Mouse (Mus musculus): ENCODE measurements around the gene BC035947. TPM values are rescaled to one million over a fixed set of nuclear protein-coding genes. Genes with fewer than 3 reads are reported as not detected.
"Not testable (repeated sequence)": the region's sequence is repeated elsewhere in the genome, so short reads cannot be mapped to it uniquely, and the experiment has no call there.

Gene BC035947
- 0.11 and 0.33 TPM in 2 replicates for polyA plus RNA-seq (2014; fragmentation: Nextera tagmentation; extraction: Ambion mirVana)

GRCm38 (mm10) chr1:78511621-78512160 is at the start of gene BC035947:
BC035947 (minus strand) TSS chr1:78512158.
- Histone ChIP-seq H3K4me1 (ENCODE audit: control insufficient read depth, insufficient read depth, low read length) (no peaks in the 10 kb centered on the region), H3K36me3 (ENCODE audit: control insufficient read depth, insufficient read depth, low read length) (no peaks in the 10 kb centered on the region), H3K27me3 (ENCODE audit: control insufficient read depth, insufficient read depth, low read length) (no peaks in the 10 kb centered on the region), H3K27ac (ENCODE audit: low read length) (no peak within 1 kb of the TSS), H3K4me2 (replicated peaks; ENCODE audit: low read depth, low read length) (peak within 1 kb of the TSS; percentile 46), H3K4me3 (ENCODE audit: low read depth, low read length) (peak within 1 kb of the TSS; percentile 10), H3K9me3 (ENCODE audit: control insufficient read depth, low read depth, low read length) (no peaks in the 10 kb centered on the region), H3K9ac (replicated peaks; ENCODE audit: low read depth, low read length) (no peak within 1 kb of the TSS)
- 4% methylated on average over 25 of the region's 25 CpGs for WGBS
- peak; percentile 49; the same call in 1 of the 2 replicates for ATAC-seq (ENCODE audit: insufficient number of reproducible peaks, insufficient read depth, low FRiP score, low read depth)

DNA sequence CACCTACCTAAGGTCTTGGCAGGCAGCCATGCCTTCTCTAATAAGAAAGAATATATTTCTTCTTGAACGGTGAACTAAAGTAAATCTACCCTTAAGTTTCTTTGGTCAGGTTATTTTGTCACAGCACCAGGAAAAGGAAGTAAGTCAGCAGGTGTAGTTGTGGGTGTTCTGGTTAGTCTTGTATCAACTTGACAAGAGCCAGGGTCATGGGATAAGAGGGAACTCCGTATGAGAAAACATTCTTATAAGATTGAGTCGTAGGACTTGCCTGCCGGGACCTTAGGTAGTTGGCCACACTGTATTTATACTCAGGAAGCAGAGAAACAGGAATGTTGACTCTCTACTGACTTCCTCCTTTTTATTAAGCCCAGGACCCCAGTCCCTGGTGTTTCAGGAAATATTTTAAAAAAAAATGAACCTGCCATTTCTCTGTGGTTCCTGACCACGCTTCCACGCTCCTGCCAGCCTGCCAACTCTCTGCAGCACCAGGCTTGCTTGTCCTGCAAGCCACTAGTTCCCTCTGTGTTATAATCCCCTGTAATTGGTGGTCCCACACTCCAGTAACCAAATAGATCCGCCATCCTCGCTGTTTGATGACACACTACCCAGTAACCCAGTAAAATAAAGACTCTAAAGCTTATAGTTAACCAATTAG is 42.2 kb upstream of the BC035947 start:
- Histone ChIP-seq H3K4me3 (ENCODE audit: low read depth, low read length) (no peak overlapping the region), H3K4me2 (replicated peaks; ENCODE audit: low read depth, low read length) (no peak overlapping the region), H3K27ac (ENCODE audit: low read length) (no peak overlapping the region), H3K27me3 (ENCODE audit: control insufficient read depth, insufficient read depth, low read length) (no peaks in the 10 kb centered on the region), H3K9ac (replicated peaks; ENCODE audit: low read depth, low read length) (no peak overlapping the region), H3K36me3 (ENCODE audit: control insufficient read depth, insufficient read depth, low read length) (no peaks in the 10 kb centered on the region), H3K4me1 (ENCODE audit: control insufficient read depth, insufficient read depth, low read length) (no peaks in the 10 kb centered on the region), H3K9me3 (ENCODE audit: control insufficient read depth, low read depth, low read length) (no peaks in the 10 kb centered on the region; the same call in 1 of the 2 replicates)
- no peak for ATAC-seq (ENCODE audit: insufficient number of reproducible peaks, insufficient read depth, low FRiP score, low read depth)
- 69% methylated on average over 8 of the region's 8 CpGs for WGBS

DNA sequence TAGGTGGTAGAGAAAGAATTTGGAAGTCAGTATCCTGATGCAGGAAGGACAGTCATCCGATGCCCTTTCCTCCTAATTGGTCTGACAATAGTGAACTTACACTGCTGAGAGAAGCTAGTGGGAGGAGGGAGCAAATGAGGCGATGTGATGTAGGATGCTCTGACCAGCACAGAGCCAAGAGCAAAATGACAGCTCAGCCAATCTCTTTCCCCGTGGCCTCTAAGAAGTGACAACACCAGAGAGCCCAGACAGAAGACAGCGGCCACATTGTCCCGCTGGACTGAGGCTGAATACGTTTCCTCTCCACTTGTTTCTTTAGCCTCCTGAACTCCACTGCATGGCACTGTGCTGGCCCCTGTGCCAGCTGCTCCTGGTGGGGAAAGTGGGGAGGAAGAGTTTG is 37.0 kb upstream of the BC035947 start:
- H3K4me3 ChIP-seq (ENCODE audit: low read depth, low read length) = no peak overlapping the region
- no peak overlapping the region for H3K4me2 ChIP-seq (replicated peaks; ENCODE audit: low read depth, low read length)
- H3K9ac ChIP-seq (replicated peaks; ENCODE audit: low read depth, low read length) = no peak overlapping the region
- H3K4me1 ChIP-seq (ENCODE audit: control insufficient read depth, insufficient read depth, low read length) = no peaks in the 10 kb centered on the region
- H3K36me3 ChIP-seq (ENCODE audit: control insufficient read depth, insufficient read depth, low read length) = no peaks in the 10 kb centered on the region
- no peaks in the 10 kb centered on the region for H3K27me3 ChIP-seq (ENCODE audit: control insufficient read depth, insufficient read depth, low read length)
- H3K27ac ChIP-seq (ENCODE audit: low read length) = no peak overlapping the region
- 56% methylated on average over 6 of the region's 6 CpGs for WGBS
- ATAC-seq (ENCODE audit: insufficient number of reproducible peaks, insufficient read depth, low FRiP score, low read depth) = no peak
- no peaks in the 10 kb centered on the region for H3K9me3 ChIP-seq (ENCODE audit: control insufficient read depth, low read depth, low read length)

DNA sequence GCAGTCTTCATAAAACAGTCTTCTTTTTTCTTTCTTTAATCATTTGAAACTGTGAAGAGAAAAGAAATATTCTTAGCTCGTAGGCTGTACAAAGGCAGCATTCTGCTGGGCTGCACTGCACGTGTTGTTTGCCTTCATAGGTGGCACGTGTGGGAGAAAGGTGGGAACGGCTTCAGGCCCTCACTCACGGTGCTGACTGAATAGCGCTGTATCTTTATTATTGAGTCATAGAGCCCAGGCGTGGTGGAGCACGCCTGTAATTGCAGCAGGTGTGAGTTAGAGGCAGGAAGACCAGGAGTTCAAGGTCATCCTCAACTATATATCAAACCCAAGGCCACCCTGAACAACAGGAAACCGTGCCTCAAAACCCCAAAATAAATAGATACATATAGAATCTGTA is 34.3 kb upstream of the BC035947 start:
- H3K27me3 ChIP-seq (ENCODE audit: control insufficient read depth, insufficient read depth, low read length) = no peaks in the 10 kb centered on the region
- no peak for ATAC-seq (ENCODE audit: insufficient number of reproducible peaks, insufficient read depth, low FRiP score, low read depth)
- H3K36me3 ChIP-seq (ENCODE audit: control insufficient read depth, insufficient read depth, low read length) = no peaks in the 10 kb centered on the region
- no peaks in the 10 kb centered on the region for H3K9me3 ChIP-seq (ENCODE audit: control insufficient read depth, low read depth, low read length)
- H3K4me2 ChIP-seq (replicated peaks; ENCODE audit: low read depth, low read length) = no peak overlapping the region
- H3K27ac ChIP-seq (ENCODE audit: low read length) = no peak overlapping the region
- H3K4me3 ChIP-seq (ENCODE audit: low read depth, low read length) = no peak overlapping the region
- no peak overlapping the region for H3K9ac ChIP-seq (replicated peaks; ENCODE audit: low read depth, low read length)
- 75% methylated on average over 9 of the region's 9 CpGs for WGBS
- no peaks in the 10 kb centered on the region for H3K4me1 ChIP-seq (ENCODE audit: control insufficient read depth, insufficient read depth, low read length)

DNA sequence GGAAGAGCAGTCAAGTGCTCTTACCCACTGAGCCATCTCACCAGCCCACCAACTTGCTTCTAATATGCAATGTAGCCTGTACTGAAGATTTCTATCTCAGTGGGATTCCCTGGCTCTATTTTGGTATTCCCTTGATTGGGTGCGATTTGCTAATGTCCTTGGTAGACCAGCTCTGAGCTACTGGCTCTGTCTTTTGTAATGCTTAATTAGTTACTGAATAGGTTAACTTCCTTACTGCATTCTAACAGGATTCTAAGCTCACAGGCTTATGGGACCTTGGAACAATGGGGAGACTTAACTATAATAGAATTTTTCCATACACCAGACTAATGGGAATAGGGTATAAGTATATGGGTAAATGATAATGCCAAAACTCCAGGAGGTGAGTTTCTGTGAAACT is 31.7 kb upstream of the BC035947 start:
- H3K9me3 ChIP-seq (ENCODE audit: control insufficient read depth, low read depth, low read length); H3K27ac ChIP-seq (ENCODE audit: low read length); H3K4me1 ChIP-seq (ENCODE audit: control insufficient read depth, insufficient read depth, low read length); H3K4me2 ChIP-seq (replicated peaks; ENCODE audit: low read depth, low read length); H3K27me3 ChIP-seq (ENCODE audit: control insufficient read depth, insufficient read depth, low read length); ATAC-seq (ENCODE audit: insufficient number of reproducible peaks, insufficient read depth, low FRiP score, low read depth); H3K9ac ChIP-seq (replicated peaks; ENCODE audit: low read depth, low read length); H3K36me3 ChIP-seq (ENCODE audit: control insufficient read depth, insufficient read depth, low read length); H3K4me3 ChIP-seq (ENCODE audit: low read depth, low read length): not testable (repeated sequence)
- 89% methylated on average over 1 of the region's 1 CpGs for WGBS

DNA sequence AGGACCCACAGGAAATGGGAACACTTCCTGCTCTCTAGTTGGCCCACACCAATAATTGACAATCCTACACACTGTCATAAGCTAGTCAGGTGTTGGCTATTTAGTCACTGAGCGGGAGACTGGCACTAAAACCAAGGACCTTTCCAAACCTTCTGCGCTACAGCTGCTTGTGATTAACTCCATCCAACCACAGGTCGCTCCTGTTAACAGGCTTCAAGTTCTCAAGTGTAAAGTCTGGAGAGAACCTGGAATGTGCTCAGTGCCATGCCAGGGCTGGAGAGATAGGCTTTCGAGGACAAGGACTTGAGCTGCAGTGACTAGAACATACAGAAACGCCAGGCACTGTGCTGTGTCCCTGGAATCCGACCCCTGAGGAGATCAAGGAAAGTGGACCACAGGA is 27.2 kb upstream of the BC035947 start:
- Histone ChIP-seq H3K4me1 (ENCODE audit: control insufficient read depth, insufficient read depth, low read length) (no peaks in the 10 kb centered on the region), H3K4me2 (replicated peaks; ENCODE audit: low read depth, low read length) (no peak overlapping the region), H3K27me3 (ENCODE audit: control insufficient read depth, insufficient read depth, low read length) (no peaks in the 10 kb centered on the region), H3K4me3 (ENCODE audit: low read depth, low read length) (no peak overlapping the region), H3K9me3 (ENCODE audit: control insufficient read depth, low read depth, low read length) (no peaks in the 10 kb centered on the region), H3K27ac (ENCODE audit: low read length) (no peak overlapping the region), H3K36me3 (ENCODE audit: control insufficient read depth, insufficient read depth, low read length) (no peaks in the 10 kb centered on the region), H3K9ac (replicated peaks; ENCODE audit: low read depth, low read length) (no peak overlapping the region)
- 77% methylated on average over 6 of the region's 6 CpGs for WGBS
- ATAC-seq (ENCODE audit: insufficient number of reproducible peaks, insufficient read depth, low FRiP score, low read depth) = no peak

DNA sequence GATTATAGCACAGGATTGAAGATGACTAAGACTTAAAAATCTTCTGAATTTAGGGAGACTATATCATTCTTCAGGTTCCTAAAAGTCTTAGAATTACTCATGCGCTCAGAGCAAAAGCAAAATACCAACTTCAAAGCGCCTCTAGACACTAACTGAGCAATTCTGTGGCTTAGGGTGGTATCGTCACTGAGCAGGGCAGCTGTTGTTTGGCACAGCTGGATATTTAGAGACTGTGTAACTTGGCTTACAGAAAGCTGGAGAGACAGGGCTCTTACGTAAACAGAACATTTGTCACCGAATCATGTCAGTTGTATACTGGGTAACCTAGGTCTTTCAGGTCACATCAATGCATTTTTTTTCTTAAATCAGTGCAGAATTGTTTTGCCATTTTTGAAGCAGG is 26.4 kb upstream of the BC035947 start:
- Histone ChIP-seq H3K9ac (replicated peaks; ENCODE audit: low read depth, low read length) (no peak overlapping the region), H3K9me3 (ENCODE audit: control insufficient read depth, low read depth, low read length) (no peaks in the 10 kb centered on the region), H3K27me3 (ENCODE audit: control insufficient read depth, insufficient read depth, low read length) (no peaks in the 10 kb centered on the region), H3K4me2 (replicated peaks; ENCODE audit: low read depth, low read length) (no peak overlapping the region), H3K27ac (ENCODE audit: low read length) (no peak overlapping the region), H3K4me1 (ENCODE audit: control insufficient read depth, insufficient read depth, low read length) (no peaks in the 10 kb centered on the region), H3K36me3 (ENCODE audit: control insufficient read depth, insufficient read depth, low read length) (no peaks in the 10 kb centered on the region), H3K4me3 (ENCODE audit: low read depth, low read length) (no peak overlapping the region)
- WGBS = 53% methylated on average over 5 of the region's 5 CpGs
- ATAC-seq (ENCODE audit: insufficient number of reproducible peaks, insufficient read depth, low FRiP score, low read depth) = no peak

DNA sequence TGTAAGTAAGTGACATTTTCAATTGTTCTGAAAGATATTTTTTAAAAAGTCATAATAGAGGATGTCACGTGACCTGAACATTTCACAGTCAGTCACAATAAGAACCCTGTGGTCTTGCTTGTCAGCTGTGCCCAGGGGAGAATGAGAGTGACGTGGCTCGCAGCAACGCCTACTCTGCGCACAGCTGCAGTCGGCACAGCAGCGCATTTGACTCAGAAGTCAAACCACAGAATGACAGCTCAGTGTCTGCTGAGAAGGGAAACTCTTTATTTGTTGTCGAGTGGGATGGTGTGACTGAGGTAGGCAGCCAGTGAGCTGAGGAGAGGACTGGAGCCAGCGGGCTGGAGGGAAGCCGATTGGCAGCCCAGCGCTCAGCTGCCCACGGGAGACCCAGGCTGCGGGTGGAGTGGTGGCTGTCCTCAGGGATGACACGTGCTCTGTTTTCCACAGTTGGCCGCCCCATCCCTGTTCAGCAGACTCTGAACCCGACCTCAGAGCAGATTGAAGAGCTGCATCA is 25.6 kb upstream of the BC035947 start:
- H3K9ac ChIP-seq (replicated peaks; ENCODE audit: low read depth, low read length) = no peak overlapping the region

More for the DNA sequence above, 25.6 kb upstream of the BC035947 start:
- H3K4me1 ChIP-seq (ENCODE audit: control insufficient read depth, insufficient read depth, low read length) = no peaks in the 10 kb centered on the region
- WGBS = 29% methylated on average over 16 of the region's 16 CpGs
- H3K4me2 ChIP-seq (replicated peaks; ENCODE audit: low read depth, low read length) = peak overlapping the region; percentile 45
- peak; percentile 58; the same call in 1 of the 2 replicates for ATAC-seq (ENCODE audit: insufficient number of reproducible peaks, insufficient read depth, low FRiP score, low read depth)
- H3K36me3 ChIP-seq (ENCODE audit: control insufficient read depth, insufficient read depth, low read length) = no peaks in the 10 kb centered on the region
- H3K9me3 ChIP-seq (ENCODE audit: control insufficient read depth, low read depth, low read length) = no peaks in the 10 kb centered on the region
- no peak overlapping the region for H3K27ac ChIP-seq (ENCODE audit: low read length)
- H3K27me3 ChIP-seq (ENCODE audit: control insufficient read depth, insufficient read depth, low read length) = no peaks in the 10 kb centered on the region
- H3K4me3 ChIP-seq (ENCODE audit: low read depth, low read length) = peak overlapping the region; percentile 19; the same call in 1 of the 2 replicates

Data from stomach, embryonic 14.5 days (tissue).